Mouse (Mus musculus) heart, adult 2 months (tissue): ENCODE data around the gene Slc38a10.

Experiments
- EP300 ChIP-seq: fragments of 200-500 bp; IDR thresholded peaks from 2 replicates; pipeline ENCODE4 v1.6.1; 2011; ENCODE audit warnings: low read depth, low read length, control low read depth; ENCODE audit not compliant: insufficient read depth
- POLR2A ChIP-seq: fragments of 200-500 bp; IDR thresholded peaks from 2 replicates; pipeline ENCODE4 v1.6.1; 2011; ENCODE audit warnings: mild to moderate bottlenecking, low read depth, low read length, control low read depth; ENCODE audit not compliant: insufficient read depth

- no peak for TF ChIP-seq POLR2A
- no peak for TF ChIP-seq EP300
Observed at GRCm38 (mm10) chr11:120126845-120127244, 24.3 kb downstream of the Slc38a10 start.
